Mouse (Mus musculus) olfactory bulb, adult 2 months (tissue): Measurements from ENCODE around the gene Knop1.

Source experiments
- CTCF ChIP-seq: fragments of 200-500 bp; IDR thresholded peaks from 2 replicates; pipeline ENCODE4 v1.5.1; 2012; ENCODE audit warnings: low read depth, mild to moderate bottlenecking, low read length, moderate library complexity; ENCODE audit not compliant: insufficient read depth
- POLR2A ChIP-seq: fragments of 200-500 bp; IDR thresholded peaks from 2 replicates; pipeline ENCODE4 v1.6.1; 2012; ENCODE audit warnings: mild to moderate bottlenecking, low read depth, low read length, moderate library complexity; ENCODE audit not compliant: insufficient read depth

DNA sequence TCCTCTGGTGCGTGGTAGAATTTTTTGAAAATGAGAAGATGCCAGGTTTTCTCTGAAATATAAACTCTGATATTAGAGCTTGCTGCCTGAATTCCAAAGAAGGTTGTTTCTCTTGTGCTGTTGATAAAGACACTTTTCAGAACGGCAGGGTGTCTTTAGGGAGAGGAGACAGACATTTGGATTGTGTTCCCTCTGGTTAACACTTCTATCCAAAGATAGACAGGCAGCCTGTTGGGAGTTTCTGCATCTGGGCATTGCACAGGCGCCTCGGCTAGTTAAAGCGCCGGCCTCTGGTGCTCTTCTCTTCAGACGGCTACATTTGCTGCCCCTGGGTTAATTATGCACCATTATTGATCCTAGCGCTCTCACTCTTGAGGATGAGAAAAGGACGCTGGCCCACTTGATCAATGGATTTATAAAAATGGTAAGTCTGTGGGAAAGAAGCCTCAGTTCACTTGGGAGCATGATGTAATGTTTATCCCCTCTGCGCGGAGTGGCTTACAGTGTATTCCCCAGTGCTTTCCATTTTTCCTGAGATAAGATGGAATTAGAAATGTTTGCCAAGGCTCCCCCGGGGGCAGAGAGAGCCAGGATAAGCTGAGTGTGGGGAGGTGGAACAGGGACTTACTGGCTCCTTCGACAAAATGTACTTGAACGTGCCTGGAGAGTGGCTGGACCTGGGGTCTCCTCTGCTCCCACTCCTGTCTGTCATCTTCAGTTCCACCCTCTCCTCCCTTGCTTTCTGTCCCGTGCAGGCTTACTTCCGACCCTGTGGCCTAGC is 49.2 kb downstream of the Knop1 start:
- TF ChIP-seq CTCF (no peak), POLR2A (no peak)
